Mouse (Mus musculus) lung, postnatal 0 days (tissue): ENCODE measurements at regions not wholly inside any gene's neighbourhood (a gene's known extent, or its start where the extent isn't known, plus 50 kb on each side); places are given as distances from the start of the nearest gene placed in this dataset.

ENCODE experiments used
- ATAC-seq: fragments of 200-750 bp; cut with Nextera tagmentation; 2 replicates; pipeline ENCODE4 v1.8.0; 2017; ENCODE audit warnings: moderate library complexity
- DNase-seq: peaks from one replicate; pipeline ENCODE4 v3.0.0-alpha.2; 2016; ENCODE audit warnings: low spot score
- H3K27ac ChIP-seq: fragments of 300-500 bp; sonication (generic); 2 replicates; pipeline ENCODE4 v1.5.1; 2014; ENCODE audit warnings: antibody characterized with exemption, mild to moderate bottlenecking, low read length, mixed read lengths
- H3K27me3 ChIP-seq: fragments of 300-500 bp; sonication (generic); replicated peaks from 2 replicates; pipeline ENCODE4 v1.6.1; 2014; ENCODE audit warnings: low read length, mixed read lengths; ENCODE audit not compliant: insufficient read depth
- H3K36me3 ChIP-seq: fragments of 300-500 bp; sonication (generic); 2 replicates; pipeline ENCODE4 v1.6.1; 2014; ENCODE audit warnings: low read length, mixed read lengths; ENCODE audit not compliant: insufficient read depth
- H3K4me1 ChIP-seq: fragments of 300-500 bp; sonication (generic); 2 replicates; pipeline ENCODE4 v1.6.1; 2014; ENCODE audit warnings: antibody characterized with exemption, low read depth, low read length, mixed read lengths; ENCODE audit not compliant: insufficient read depth
- H3K4me2 ChIP-seq: fragments of 300-500 bp; sonication (generic); replicated peaks from 2 replicates; pipeline ENCODE4 v1.6.1; 2014; ENCODE audit warnings: low read depth, mild to moderate bottlenecking, low read length, moderate library complexity, mixed read lengths
- H3K4me3 ChIP-seq: fragments of 300-500 bp; sonication (generic); 2 replicates; pipeline ENCODE4 v1.5.1; 2014; ENCODE audit warnings: low read depth, low read length
- H3K9ac ChIP-seq: fragments of 300-500 bp; sonication (generic); replicated peaks from 2 replicates; pipeline ENCODE4 v1.6.1; 2014; ENCODE audit warnings: low read depth, mild to moderate bottlenecking
- H3K9me3 ChIP-seq: fragments of 300-500 bp; sonication (generic); 2 replicates; pipeline ENCODE4 v1.6.1; 2016; ENCODE audit warnings: low read length, mixed read lengths
- CTCF ChIP-seq: IDR thresholded peaks from 2 replicates; pipeline ENCODE4 v1.5.1; 2016; ENCODE audit warnings: antibody characterized with exemption, mild to moderate bottlenecking
- EP300 ChIP-seq: IDR thresholded peaks from 2 replicates; pipeline ENCODE4 v1.6.1; 2016; ENCODE audit warnings: antibody characterized with exemption, mild to moderate bottlenecking, control low read depth
- WGBS: fragments of 180-500 bp; shearing (Covaris S2); extraction: QIAGEN DNeasy Blood & Tissue Kit; methylation state at CpG from one replicate; pipeline ENCODE4 v1.1.7; 2014; 5-methylcytosine and 5-hydroxymethylcytosine counted together

- no peak overlapping the region for H3K4me2 ChIP-seq
- DNase-seq: no peak
- WGBS: 66% methylated on average over 3 of the region's 3 CpGs
- H3K4me1 ChIP-seq: 0 out of 2 replicates have a peak, but pooled peaks cover 3% of the 10 kb centered on the region
- no peaks in the 10 kb centered on the region for H3K9me3 ChIP-seq
- no peak overlapping the region for H3K27ac ChIP-seq
- H3K27me3 ChIP-seq: no peaks in the 10 kb centered on the region
- TF ChIP-seq CTCF: no peak
- no peak for TF ChIP-seq EP300
- no peak overlapping the region for H3K4me3 ChIP-seq
- H3K9ac ChIP-seq: no peak overlapping the region
- no peak for ATAC-seq
- H3K36me3 ChIP-seq: no peaks in the 10 kb centered on the region
Observed at GRCm38 (mm10) chr11:52522384-52522783, 126.2 kb downstream of the 9530068E07Rik start.

- Histone ChIP-seq H3K4me1 (0 out of 2 replicates have a peak, but pooled peaks cover 3% of the 10 kb centered on the region), H3K4me2 (no peak overlapping the region), H3K9ac (no peak overlapping the region), H3K36me3 (no peaks in the 10 kb centered on the region), H3K4me3 (no peak overlapping the region), H3K27me3 (no peaks in the 10 kb centered on the region), H3K9me3 (no peaks in the 10 kb centered on the region), H3K27ac (no peak overlapping the region)
- DNase-seq (no peak), ATAC-seq (no peak)
- TF ChIP-seq CTCF: no peak
- TF ChIP-seq EP300: no peak
- 46% methylated on average over 4 of the region's 4 CpGs for WGBS
Observed at GRCm38 (mm10) chr11:52523191-52523590, 127.0 kb downstream of the 9530068E07Rik start.

GRCm38 (mm10) chr11:52523671-52524070 is 127.4 kb downstream of the 9530068E07Rik start:
- 37% methylated on average over 2 of the region's 2 CpGs for WGBS
- H3K27ac ChIP-seq: no peak overlapping the region
- ATAC-seq (no peak), DNase-seq (no peak)
- no peaks in the 10 kb centered on the region for H3K36me3 ChIP-seq
- no peak for TF ChIP-seq CTCF
- TF ChIP-seq EP300: no peak
- H3K4me2 ChIP-seq: no peak overlapping the region
- no peaks in the 10 kb centered on the region for H3K9me3 ChIP-seq
- H3K27me3 ChIP-seq: no peaks in the 10 kb centered on the region
- H3K9ac ChIP-seq: no peak overlapping the region
- no peak overlapping the region for H3K4me3 ChIP-seq
- H3K4me1 ChIP-seq: 0 out of 2 replicates have a peak, but pooled peaks cover 3% of the 10 kb centered on the region

- DNase-seq (no peak), ATAC-seq (no peak)
- Histone ChIP-seq H3K9me3 (no peaks in the 10 kb centered on the region), H3K27me3 (no peaks in the 10 kb centered on the region), H3K4me3 (no peak overlapping the region), H3K27ac (no peak overlapping the region), H3K36me3 (no peaks in the 10 kb centered on the region), H3K9ac (no peak overlapping the region), H3K4me1 (0 out of 2 replicates have a peak, but pooled peaks cover 3% of the 10 kb centered on the region), H3K4me2 (no peak overlapping the region)
- 62% methylated on average over 6 of the region's 6 CpGs for WGBS
- TF ChIP-seq CTCF: no peak
- TF ChIP-seq EP300: no peak
Observed at GRCm38 (mm10) chr11:52525446-52525845, 129.2 kb downstream of the 9530068E07Rik start.

GRCm38 (mm10) chr11:52526306-52526705 is 130.1 kb downstream of the 9530068E07Rik start:
- Histone ChIP-seq H3K4me1 (0 out of 2 replicates have a peak, but pooled peaks cover 3% of the 10 kb centered on the region), H3K9me3 (no peaks in the 10 kb centered on the region), H3K4me2 (no peak overlapping the region), H3K4me3 (no peak overlapping the region), H3K27me3 (no peaks in the 10 kb centered on the region), H3K27ac (no peak overlapping the region), H3K36me3 (no peaks in the 10 kb centered on the region), H3K9ac (no peak overlapping the region)
- WGBS: 45% methylated on average over 6 of the region's 6 CpGs
- ATAC-seq: no peak
- TF ChIP-seq EP300: no peak
- no peak for TF ChIP-seq CTCF
- no peak for DNase-seq

GRCm38 (mm10) chr11:52533379-52533778 is 137.2 kb downstream of the 9530068E07Rik start:
- DNase-seq (no peak), ATAC-seq (no peak)
- Histone ChIP-seq H3K9me3 (no peaks in the 10 kb centered on the region), H3K27ac (no peak overlapping the region), H3K27me3 (no peaks in the 10 kb centered on the region), H3K9ac (no peak overlapping the region), H3K36me3 (no peaks in the 10 kb centered on the region), H3K4me3 (no peak overlapping the region), H3K4me1 (0 out of 2 replicates have a peak, but pooled peaks cover 7% of the 10 kb centered on the region), H3K4me2 (no peak overlapping the region)
- TF ChIP-seq EP300 (no peak), CTCF (no peak)
- 41% methylated on average over 5 of the region's 5 CpGs for WGBS

GRCm38 (mm10) chr11:52534586-52534985 is 138.4 kb downstream of the 9530068E07Rik start:
- H3K4me3 ChIP-seq: no peak overlapping the region
- H3K27me3 ChIP-seq: no peaks in the 10 kb centered on the region
- no peak for TF ChIP-seq CTCF
- TF ChIP-seq EP300: no peak
- DNase-seq (peak; percentile 58), ATAC-seq (peak; percentile 41)
- H3K36me3 ChIP-seq: no peaks in the 10 kb centered on the region
- 24% methylated on average over 13 of the region's 13 CpGs for WGBS
- H3K9ac ChIP-seq: no peak overlapping the region
- no peak overlapping the region for H3K27ac ChIP-seq
- H3K4me1 ChIP-seq: 0 out of 2 replicates have a peak, but pooled peaks cover 7% of the 10 kb centered on the region
- no peak overlapping the region for H3K4me2 ChIP-seq
- no peaks in the 10 kb centered on the region for H3K9me3 ChIP-seq
